Mouse (Mus musculus): ENCODE results near the gene Marc2.

Marc2 gene

DNA sequence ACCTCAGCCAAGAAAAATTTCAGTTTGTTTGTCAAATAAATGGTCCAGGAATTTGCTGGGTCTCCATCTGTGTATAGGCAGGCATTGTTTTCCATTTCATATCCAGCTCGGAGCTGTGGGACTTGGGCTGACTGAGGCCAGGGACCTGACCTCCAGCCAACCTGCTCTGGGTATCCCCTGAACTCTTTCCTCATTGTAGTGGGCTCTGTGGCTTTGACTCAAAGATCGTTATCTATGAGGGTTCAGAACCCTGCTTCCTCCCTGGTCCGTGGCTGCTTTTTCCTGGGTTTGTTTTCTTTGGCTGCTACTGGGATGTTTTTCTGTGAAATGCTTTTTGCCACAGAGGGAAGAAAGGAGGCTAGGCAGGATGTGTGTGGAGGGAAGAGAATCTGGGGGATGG lies 7.7 kb upstream of the Marc2 start:
- no peak for DNase-seq (ENCODE audit: low spot score)

DNA sequence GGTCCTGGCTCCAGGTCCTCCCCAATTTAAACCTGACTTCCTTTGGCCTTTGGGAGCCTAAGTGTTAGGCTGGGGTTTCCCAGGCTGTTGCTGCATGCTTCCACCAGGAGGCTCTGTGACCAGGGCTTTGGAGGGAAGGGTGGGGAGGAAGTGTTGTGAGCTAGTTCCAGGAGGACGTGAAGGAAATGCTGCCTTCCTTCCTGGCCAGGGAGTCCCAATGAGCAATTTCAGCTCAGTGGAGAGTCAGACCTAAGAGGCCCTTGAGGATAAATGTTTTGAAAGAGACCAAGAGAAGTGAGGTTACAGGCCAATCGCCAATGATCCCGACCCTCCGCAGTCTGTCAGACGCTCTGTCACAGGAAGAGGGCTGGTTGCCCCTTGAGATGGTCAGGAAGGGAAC lies 7.1 kb upstream of the Marc2 start:
- DNase-seq (ENCODE audit: low spot score), result no peak

GRCm38 (mm10) chr1:184851741-184852618 lies 5.7 kb upstream of the Marc2 start:
- DNase-seq (ENCODE audit: low spot score), result peak; percentile 68

- no peak for DNase-seq (ENCODE audit: low spot score)
Measured at GRCm38 (mm10) chr1:184851166-184851565, 4.9 kb upstream of the Marc2 start.

DNA sequence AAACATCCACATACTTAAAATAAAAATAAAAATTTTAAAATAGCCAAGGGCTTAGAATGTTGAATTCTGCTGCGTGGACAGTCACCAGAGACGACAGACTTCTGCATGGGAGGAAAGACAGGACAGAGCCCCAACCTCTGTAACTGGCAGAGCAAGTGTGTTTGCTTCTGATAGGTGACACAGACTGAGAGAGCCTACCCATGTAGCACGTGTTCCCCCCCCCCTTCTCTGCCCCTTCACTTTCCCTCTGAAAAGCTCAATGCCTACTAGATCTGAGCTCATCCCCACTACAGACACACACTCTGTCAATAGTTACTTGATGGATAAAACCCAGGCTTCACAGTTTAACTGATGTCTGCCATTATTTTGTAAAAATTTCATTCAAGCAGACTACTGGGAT lies 722 bp upstream of the Marc2 start:
- DNase-seq (ENCODE audit: low spot score), result no peak

GRCm38 (mm10) chr1:184845111-184846071 lies 860 bp downstream of the Marc2 start:
- peak; percentile 81 for DNase-seq (ENCODE audit: low spot score)

DNA sequence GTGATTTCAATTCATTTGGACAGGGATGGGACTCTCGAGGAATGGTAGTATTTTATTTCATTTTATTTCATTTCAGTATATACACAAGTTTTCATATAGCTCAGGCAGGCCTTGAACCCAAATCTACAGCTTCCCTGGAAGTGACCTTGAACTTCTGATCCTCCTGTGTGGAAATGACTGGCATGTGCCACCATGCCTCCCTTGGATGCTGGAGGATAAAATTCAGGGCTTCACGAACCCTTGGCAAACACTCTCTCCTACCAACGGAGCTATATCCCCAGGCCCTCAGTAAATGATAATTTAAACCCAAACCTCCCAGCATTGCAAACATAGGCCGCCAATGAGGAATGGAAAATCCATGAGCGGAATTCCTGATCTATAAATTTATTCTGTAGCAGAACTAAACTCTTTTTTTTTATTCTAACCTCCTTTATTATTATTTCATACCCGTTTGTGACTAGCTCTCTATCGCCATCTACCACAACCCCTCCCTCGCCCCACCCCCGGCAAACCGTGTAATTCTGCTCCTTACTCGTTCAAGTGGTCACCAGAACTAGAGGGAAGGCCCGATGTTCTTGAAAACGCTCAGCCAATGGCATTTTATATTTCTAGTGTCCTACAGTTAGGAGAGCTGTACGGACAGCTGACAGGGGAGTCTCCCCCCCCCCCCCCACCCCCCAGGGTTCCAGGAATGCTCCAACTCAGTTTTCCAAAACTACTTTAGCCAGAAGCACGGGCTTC lies 1.8 kb downstream of the Marc2 start:
- no peak for DNase-seq (ENCODE audit: low spot score)

- no peak for DNase-seq (ENCODE audit: low spot score)
Measured at GRCm38 (mm10) chr1:184837649-184838048, 8.6 kb downstream of the Marc2 start.

DNA sequence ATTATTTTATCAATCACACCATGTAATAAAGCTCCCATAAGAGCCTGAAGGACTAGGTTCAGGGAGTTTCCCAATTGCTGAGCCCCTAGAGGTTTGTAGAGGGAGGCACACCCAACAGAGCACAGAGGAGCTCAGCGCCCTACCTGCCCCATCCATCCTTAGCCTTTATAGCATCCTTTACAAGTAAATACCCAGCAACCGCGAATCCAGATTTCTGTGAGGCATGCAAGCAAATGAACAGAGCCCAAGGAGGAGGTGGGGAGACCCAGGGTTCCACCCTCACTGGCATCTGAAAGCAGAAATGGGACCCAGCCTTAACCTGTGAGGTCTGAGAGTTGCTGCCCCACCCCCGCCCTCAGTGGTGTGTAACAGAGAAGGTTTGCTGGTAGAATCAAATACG lies 9.9 kb downstream of the Marc2 start:
- no peak for DNase-seq (ENCODE audit: low spot score)

DNA sequence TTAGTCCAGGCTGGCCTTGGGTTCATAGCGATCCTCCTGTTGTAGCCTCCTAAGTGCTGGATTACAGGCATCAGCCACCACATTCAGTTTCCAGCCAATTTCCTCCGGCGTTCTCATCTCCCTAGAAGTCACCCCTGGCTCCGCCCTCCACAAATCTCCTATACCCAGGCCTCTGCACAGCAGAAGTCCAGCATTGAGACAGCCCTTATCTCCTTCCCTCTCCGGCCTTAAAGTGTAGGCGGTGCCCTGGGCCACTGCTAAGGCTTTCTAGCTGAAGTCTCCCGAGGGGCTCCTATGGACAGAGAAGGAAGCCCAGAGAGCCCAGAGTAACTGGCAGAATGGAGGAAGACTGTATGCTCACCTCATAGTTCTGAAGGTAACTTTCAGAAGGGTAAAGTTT lies 12.8 kb downstream of the Marc2 start:
- DNase-seq (ENCODE audit: low spot score), result no peak

DNA sequence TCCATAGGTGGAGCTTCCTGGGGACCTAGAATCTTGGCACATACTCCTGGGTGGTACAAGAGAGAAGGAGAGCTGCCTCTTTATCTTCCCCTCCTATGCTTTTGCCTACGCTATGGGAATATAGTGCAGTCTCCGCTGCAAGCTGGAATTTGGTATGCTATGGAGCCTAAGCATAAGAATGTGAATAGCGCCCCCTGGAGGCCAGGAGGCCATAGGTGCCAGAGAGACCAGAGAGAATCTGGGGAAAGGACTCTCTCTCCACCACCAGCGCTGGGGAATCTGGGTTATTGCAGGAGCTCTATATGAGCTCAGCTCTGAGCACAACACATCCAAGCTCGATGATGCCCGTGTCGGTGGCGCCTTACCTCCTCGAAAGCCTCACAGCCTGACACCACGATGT lies 14.0 kb downstream of the Marc2 start:
- no peak for DNase-seq (ENCODE audit: low spot score)

DNA sequence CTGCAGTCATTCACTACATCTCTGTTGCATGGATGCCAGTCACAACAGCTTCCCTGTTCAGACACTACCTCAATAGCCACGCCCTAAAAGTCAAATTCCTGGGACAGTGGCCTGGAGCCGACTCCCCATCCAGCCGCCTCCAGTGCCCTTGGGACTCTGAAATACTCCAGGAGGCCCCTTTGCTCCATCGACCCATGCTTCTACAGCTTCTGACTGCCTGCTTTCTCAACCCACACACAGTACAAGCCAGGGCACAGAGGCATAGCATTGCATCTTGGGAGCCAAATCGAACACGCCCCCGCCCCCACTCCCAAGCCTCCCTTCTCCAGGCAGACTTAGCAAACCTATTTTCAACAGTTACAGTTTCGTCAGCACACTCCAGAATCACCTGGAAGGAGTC lies 16.4 kb downstream of the Marc2 start:
- DNase-seq (ENCODE audit: low spot score), result no peak

- DNase-seq (ENCODE audit: low spot score), result no peak
Measured at GRCm38 (mm10) chr1:184827175-184827701, 19.0 kb downstream of the Marc2 start.

DNA sequence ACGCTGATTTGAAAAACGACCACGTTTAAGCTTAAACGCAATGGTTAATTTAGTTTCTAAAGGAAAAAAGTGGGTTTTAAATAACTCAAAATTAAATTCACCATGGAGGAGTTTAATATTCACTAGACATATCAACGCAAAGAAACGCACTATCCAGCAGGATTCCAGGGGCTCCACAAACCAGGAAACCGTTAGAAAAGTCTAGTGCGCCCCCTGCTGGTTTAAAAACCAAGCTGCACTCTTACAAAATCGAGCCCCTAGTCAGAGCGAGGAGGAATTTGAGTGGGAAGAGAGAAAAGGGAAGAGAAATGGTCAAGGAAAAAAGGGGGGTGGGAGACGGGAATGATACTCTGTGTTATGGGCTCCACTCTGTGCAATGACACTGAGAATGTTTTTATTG lies 21.2 kb downstream of the Marc2 start:
- peak; percentile 31 for DNase-seq (ENCODE audit: low spot score)

DNA sequence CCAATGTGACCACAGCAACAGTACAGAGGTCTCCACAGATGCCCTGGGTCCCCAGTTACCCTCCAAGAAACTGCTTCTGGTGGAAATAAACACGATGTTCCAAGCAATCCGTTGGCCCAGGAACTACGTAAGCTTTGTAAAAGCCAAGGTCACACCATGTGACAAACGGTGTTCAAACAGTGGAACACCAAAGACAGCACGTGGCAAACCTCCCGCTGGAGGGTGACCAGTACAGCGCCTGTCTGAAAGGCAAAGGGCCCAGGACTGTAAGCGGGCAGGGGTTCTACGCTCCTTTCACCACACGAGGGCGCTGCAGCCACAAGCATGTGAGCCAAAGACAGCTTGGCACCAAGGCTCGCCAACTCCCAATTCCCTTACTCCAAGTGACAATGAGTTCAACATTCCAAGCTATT lies 21.8 kb downstream of the Marc2 start:
- DNase-seq (ENCODE audit: low spot score), result peak; percentile 93

- no peak for DNase-seq (ENCODE audit: low spot score)
Measured at GRCm38 (mm10) chr1:184822678-184823077, 23.6 kb downstream of the Marc2 start.

- DNase-seq (ENCODE audit: low spot score), result no peak
Measured at GRCm38 (mm10) chr1:184817768-184818167, 28.5 kb downstream of the Marc2 start.

DNA sequence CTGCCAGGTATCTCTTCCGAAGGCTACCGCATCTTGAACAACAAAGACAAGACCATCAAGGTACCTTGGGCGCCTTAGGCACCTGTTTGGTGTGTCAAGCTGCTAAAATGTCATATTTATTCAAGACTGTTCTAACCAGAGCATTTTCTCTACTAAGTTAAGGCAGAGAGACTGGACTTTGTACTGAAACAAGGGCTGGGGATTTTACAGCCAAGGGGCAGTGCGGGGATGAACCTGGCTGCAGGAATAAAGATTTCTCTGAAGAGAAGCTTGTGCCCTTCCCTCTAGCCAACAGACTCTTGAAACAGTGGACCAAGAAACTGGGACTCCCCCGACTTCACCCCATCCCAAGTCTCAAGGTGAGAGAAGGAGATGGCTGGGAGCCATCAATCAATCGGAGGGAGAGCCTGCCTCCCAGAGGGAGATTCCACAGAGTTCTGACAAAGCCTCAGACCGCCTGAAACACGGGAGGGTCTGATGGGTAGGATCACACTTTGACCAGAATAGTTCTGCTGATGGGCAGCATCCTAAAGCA lies 34.5 kb downstream of the Marc2 start:
- DNase-seq (ENCODE audit: low spot score), result no peak

GRCm38 (mm10) chr1:184810780-184811575 lies 35.3 kb downstream of the Marc2 start, which contains the start of gene Marc1:
TSS of gene Marc1 (minus strand) at chr1:184811313.
- no peak for DNase-seq (ENCODE audit: low spot score)

GRCm38 (mm10) chr1:184809578-184810001 lies 36.7 kb downstream of the Marc2 start:
- DNase-seq (ENCODE audit: low spot score), result no peak
